Mouse (Mus musculus): ENCODE results near the gene Atp8b3. TPM values are rescaled to one million over a fixed set of nuclear protein-coding genes. Genes with fewer than 3 reads are reported as not detected.

Atp8b3 gene
- 0.18 TPM in 1 of 4 replicates, not detected in the others for total RNA-seq (2023; ENCODE audit: inconsistent age)

GRCm38 (mm10) chr10:80538710-80539394, at the start of gene Atp8b3:
Gene Atp8b3 (minus strand): TSS chr10:80539124.

GRCm38 (mm10) chr10:80577195-80578130, 38.5 kb upstream of the Atp8b3 start, which contains the start of gene Klf16:
Gene Klf16 (minus strand): TSS chr10:80577321.

GRCm38 (mm10) chr10:80561116-80561944, 22.4 kb upstream of the Atp8b3 start, which contains the start of gene Rexo1:
Gene Rexo1 (minus strand): TSS chr10:80561560.

GRCm38 (mm10) chr10:80494732-80495131, 44.2 kb downstream of the Atp8b3 start, which contains the start of gene Onecut3:
Gene Onecut3 (plus strand): TSS chr10:80494835.

Other genes with a start within 250 kb of the Atp8b3 start
- 2,693 to 2,994 TPM (median 2,870 TPM) in 4 replicates for gene Rps15, start 246.7 kb downstream of the Atp8b3 start, total RNA-seq (2023; ENCODE audit: inconsistent age)
- 0.24 to 0.32 TPM (median 0.26 TPM) in 4 replicates for gene Apc2, start 243.1 kb downstream of the Atp8b3 start, total RNA-seq (2023; ENCODE audit: inconsistent age)
- 22.2 to 28.8 TPM (median 26.5 TPM) in 4 replicates for gene 2310011J03Rik, start 218.6 kb downstream of the Atp8b3 start, total RNA-seq (2023; ENCODE audit: inconsistent age)
- 0.57 to 1.9 TPM (median 1.1 TPM) in 4 replicates for gene Pcsk4, start 209.6 kb downstream of the Atp8b3 start, total RNA-seq (2023; ENCODE audit: inconsistent age)
- 0.42 TPM in 1 of 4 replicates, not detected in the others for gene Reep6, start 209.2 kb downstream of the Atp8b3 start, total RNA-seq (2023; ENCODE audit: inconsistent age)
- not detected in 4 replicates for gene Adamtsl5, start 190.7 kb downstream of the Atp8b3 start, total RNA-seq (2023; ENCODE audit: inconsistent age)
- gene Plk5, start 182.7 kb downstream of the Atp8b3 start, total RNA-seq (2023; ENCODE audit: inconsistent age) = not detected in 4 replicates
- gene Mex3d, start 151.5 kb downstream of the Atp8b3 start, total RNA-seq (2023; ENCODE audit: inconsistent age) = 6.5 to 9.5 TPM (median 8.0 TPM) in 4 replicates
- gene Mbd3, start 139.6 kb downstream of the Atp8b3 start, total RNA-seq (2023; ENCODE audit: inconsistent age) = 92.7 to 106 TPM (median 96.9 TPM) in 4 replicates
- 67.9 to 79.6 TPM (median 73.1 TPM) in 4 replicates for gene Uqcr11, start 132.3 kb downstream of the Atp8b3 start, total RNA-seq (2023; ENCODE audit: inconsistent age)
- gene Tcf3, start 105.5 kb downstream of the Atp8b3 start, total RNA-seq (2023; ENCODE audit: inconsistent age) = 176 to 212 TPM (median 193 TPM) in 4 replicates
- not detected in 4 replicates for gene Onecut3, start 44.3 kb downstream of the Atp8b3 start, total RNA-seq (2023; ENCODE audit: inconsistent age)
- gene Rexo1, start 22.4 kb upstream of the Atp8b3 start, total RNA-seq (2023; ENCODE audit: inconsistent age) = 113 to 133 TPM (median 119 TPM) in 4 replicates
- 28.7 to 30.4 TPM (median 29.1 TPM) in 4 replicates for gene Klf16, start 38.2 kb upstream of the Atp8b3 start, total RNA-seq (2023; ENCODE audit: inconsistent age)
- gene Abhd17a, start 51.2 kb upstream of the Atp8b3 start, total RNA-seq (2023; ENCODE audit: inconsistent age) = 98.4 to 122 TPM (median 111 TPM) in 4 replicates
- gene Scamp4, start 63.7 kb upstream of the Atp8b3 start, total RNA-seq (2023; ENCODE audit: inconsistent age) = 59.8 to 72.2 TPM (median 66.6 TPM) in 4 replicates
- gene Adat3, start 63.8 kb upstream of the Atp8b3 start, total RNA-seq (2023; ENCODE audit: inconsistent age) = 11.7 to 18.8 TPM (median 16.4 TPM) in 4 replicates
- gene Gm49322, start 66.9 kb upstream of the Atp8b3 start, total RNA-seq (2023; ENCODE audit: inconsistent age) = 8.0 to 11.8 TPM (median 9.9 TPM) in 4 replicates
- gene Csnk1g2, start 83.7 kb upstream of the Atp8b3 start, total RNA-seq (2023; ENCODE audit: inconsistent age) = 197 to 226 TPM (median 216 TPM) in 4 replicates
- gene Btbd2, start 117.9 kb upstream of the Atp8b3 start, total RNA-seq (2023; ENCODE audit: inconsistent age) = 28.4 to 35.4 TPM (median 33.8 TPM) in 4 replicates
- 439 to 470 TPM (median 448 TPM) in 4 replicates for gene Mknk2, start 139.0 kb upstream of the Atp8b3 start, total RNA-seq (2023; ENCODE audit: inconsistent age)
- 98.5 to 112 TPM (median 103 TPM) in 4 replicates for gene Mob3a, start 162.9 kb upstream of the Atp8b3 start, total RNA-seq (2023; ENCODE audit: inconsistent age)
- gene Izumo4, start 163.1 kb upstream of the Atp8b3 start, total RNA-seq (2023; ENCODE audit: inconsistent age) = 27.3 to 49.1 TPM (median 36.6 TPM) in 4 replicates
- gene Ap3d1, start 203.1 kb upstream of the Atp8b3 start, total RNA-seq (2023; ENCODE audit: inconsistent age) = 128 to 153 TPM (median 137 TPM) in 4 replicates
- 65.5 to 67.7 TPM (median 67.0 TPM) in 4 replicates for gene Dot1l, start 216.1 kb upstream of the Atp8b3 start, total RNA-seq (2023; ENCODE audit: inconsistent age)